Mouse (Mus musculus) granulocyte monocyte progenitor cell, adult 5-6 weeks (primary cell): ENCODE results near the gene Abcg4. TPM values are rescaled to one million over a fixed set of nuclear protein-coding genes. Genes with fewer than 3 reads are reported as not detected.

Source experiments
- ATAC-seq: replicated peaks from 2 replicates; pipeline ENCODE4 v1.8.0; 2016; ENCODE audit warnings: mild to moderate bottlenecking, moderate TSS enrichment, inconsistent platforms; ENCODE audit not compliant: poor library complexity, severe bottlenecking
- total RNA-seq, 2 experiments: library from RNA; stranded (forward) in 1 of 2; stranded (reverse) in 1 of 2; fragments of 200-712, 200-1000 nt in 1 of 2; fragments of >200 nt in 1 of 2; fragmentation: Nextera tagmentation in 1 of 2; gene quantifications; 2 replicates each; pipeline ENCODE4 v1.2.3; 2014 to 2017

The Abcg4 gene
- total RNA-seq, 2 experiments from 2014 or later, result 0.21 TPM; not detected in 1

DNA sequence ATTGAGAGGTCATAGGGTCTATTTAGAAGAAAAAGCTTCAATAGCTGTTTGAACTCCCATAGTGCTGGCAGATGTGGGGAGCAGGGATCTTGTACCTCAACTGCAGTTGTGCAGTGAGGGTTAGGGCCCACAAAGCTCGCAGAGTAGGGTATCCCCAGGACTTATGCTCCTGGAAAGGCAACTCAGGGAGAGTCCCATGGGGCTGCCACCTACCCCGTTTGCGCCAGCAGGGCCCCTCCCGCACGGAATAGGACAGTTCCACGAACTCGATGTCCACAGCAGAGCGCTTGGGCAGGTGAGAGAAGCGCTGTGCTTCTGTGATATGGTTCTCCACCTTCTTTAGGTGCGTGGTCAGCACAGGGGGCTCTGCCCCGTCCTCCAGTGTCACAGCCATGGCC, 1.4 kb downstream of the Abcg4 start:
- 0 out of 2 replicates have a peak, but pooled peaks have one; percentile 5 for ATAC-seq

- peak; percentile 39 for ATAC-seq
Observed at GRCm38 (mm10) chr9:44286256-44286850, 2.1 kb downstream of the Abcg4 start.

- ATAC-seq, result no peak
Observed at GRCm38 (mm10) chr9:44283183-44283582, 5.2 kb downstream of the Abcg4 start.

DNA sequence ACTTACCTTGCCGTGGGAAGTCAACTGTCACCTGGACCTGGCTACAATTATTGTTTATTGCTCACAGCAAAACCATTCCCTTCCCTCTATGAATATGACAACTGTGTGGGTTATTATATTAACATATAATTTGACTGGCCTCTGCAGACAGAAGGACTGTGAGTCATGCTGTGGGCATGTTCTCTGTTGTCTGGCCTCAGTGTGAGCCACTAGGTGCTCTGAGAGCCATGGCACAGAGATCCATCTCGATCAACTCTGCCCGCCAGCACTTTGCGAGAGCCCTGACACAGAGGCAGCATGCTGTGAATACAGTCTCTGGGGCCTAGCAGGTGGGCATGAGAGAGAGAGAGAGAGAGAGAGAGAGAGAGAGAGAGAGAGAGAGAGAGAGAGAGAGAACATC, 18.4 kb downstream of the Abcg4 start:
- ATAC-seq, result no peak

DNA sequence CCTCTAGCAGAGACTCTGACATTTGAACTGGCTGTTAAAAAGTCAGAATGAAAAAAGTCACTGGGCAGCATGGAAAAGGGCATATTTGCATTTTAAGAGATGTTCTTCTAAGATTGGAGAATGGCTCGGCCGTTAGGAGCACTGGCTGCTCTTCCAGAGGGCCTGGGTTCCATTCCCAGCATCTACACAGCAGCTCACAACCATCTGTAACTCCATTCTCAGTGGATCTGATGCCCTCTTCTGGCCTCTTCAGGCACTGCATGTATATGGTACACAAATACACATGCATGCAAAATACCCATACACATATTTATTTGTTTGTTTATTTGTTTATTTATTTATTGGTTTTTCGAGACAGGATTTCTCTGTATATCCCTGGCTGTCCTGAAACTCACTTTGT, 19.3 kb downstream of the Abcg4 start:
- ATAC-seq, result no peak

GRCm38 (mm10) chr9:44268432-44268831, 20.0 kb downstream of the Abcg4 start, which contains the start of gene Nlrx1:
TSS of gene Nlrx1 (minus strand) at chr9:44268599.
- ATAC-seq, result peak; percentile 70

- ATAC-seq, result peak; percentile 80
Observed at GRCm38 (mm10) chr9:44268027-44268360, 20.4 kb downstream of the Abcg4 start.

DNA sequence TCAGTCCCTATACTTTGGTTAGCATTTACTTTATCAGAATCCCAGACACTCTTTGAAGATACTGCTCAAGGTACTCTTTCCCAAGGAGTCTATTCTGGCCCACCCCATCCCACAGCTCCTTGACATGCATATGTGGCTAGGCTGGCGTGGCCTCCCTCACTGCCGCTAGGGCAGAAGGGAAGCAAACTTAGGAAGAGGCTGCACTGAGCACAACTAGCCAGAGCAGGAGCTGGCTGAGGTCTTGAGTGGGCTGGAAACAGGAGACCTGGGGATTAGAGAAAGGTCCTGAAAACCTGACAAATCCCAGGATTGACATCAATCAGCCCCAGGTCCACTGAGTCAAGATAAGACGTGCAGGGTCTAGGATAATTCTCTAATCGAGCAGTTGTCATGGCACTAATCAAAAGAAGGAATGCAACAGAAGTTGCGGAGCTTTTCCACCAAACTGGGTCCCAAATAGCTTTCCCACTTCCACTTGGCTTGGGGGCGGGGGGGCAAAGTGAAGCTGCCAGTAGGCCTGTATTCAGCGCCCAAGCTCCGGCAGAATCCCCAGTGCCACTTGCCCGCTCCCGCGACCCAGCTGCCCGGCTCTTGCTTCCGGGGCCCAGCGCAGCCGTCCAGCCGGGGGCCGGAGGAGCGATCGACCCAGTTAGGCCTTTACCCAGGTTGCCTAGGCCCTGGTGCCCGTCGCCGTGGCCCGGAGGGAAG, 20.9 kb downstream of the Abcg4 start:
- ATAC-seq, result no peak

GRCm38 (mm10) chr9:44266478-44267226, 21.8 kb downstream of the Abcg4 start:
- peak; percentile 40 for ATAC-seq

GRCm38 (mm10) chr9:44261388-44261787, 27.0 kb downstream of the Abcg4 start:
- no peak for ATAC-seq

DNA sequence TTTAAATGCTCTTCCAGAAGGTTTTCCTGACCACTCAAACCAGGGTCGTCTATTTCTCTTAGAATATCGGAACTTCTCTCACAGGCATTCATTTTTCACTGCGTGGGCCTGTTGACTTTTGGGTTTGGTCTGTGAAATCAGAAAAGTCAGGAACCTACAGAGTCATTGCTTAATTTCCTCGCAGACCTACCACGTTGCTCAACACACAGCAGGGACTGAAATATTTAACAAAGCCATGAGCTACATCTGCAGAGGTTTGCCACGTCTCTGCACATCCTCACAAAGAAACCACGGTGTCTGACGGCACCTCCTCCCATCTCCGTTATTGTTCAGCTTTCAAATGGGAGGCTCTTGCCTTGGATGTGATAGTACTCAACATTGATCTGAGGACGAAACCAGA, 29.4 kb downstream of the Abcg4 start:
- ATAC-seq, result peak; percentile 78

DNA sequence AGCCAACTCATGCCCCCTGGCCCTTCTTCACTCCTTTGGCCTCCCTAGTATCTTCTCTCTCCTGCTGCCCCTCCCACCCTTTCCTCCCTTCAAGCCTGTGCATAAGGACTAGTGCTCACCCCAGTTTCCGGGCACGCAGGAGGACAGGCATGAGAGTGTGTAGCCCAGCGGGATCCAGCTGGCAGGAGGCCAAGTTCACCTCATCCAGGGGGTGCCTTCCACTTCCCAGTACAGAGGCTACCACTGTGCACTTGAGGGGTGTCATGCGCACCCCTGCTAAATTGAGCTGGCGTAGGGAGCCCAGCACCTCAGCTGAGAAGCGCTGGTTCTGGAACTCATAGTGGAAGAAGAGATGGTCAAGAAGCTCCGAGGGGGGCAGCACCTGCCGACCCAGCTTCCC, 32.2 kb downstream of the Abcg4 start:
- no peak for ATAC-seq

GRCm38 (mm10) chr9:44255136-44255521, 33.3 kb downstream of the Abcg4 start:
- no peak for ATAC-seq

DNA sequence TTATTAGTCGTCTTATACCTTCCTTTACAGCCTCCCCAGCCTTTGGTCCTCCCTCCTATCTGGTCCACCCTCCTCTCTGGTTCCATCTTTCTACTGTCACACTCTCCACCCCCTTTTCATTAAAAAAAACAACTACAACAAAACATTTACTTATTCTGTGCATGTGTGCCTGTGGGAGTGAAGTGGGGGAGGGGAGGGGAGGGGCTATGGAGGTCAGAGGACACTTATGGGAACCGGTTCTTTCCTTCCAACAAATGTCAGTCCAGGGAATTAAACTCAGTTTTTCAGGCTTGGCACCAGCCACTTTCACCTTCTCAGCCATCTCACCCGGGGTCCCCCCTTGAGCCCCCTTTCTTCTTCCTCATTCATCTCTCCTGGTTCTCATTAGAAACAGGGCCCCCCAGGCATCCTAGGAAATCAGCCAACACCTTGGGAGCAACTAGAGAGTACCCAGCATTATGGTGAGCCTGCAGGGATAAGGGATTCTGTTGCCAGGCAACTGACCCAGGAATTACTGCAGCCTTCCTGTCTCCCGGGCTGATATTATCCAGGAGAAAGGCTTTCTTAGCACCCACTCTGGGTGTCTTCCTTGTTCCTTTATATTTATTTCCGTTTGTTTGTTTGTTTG, 33.8 kb downstream of the Abcg4 start:
- ATAC-seq, result no peak

DNA sequence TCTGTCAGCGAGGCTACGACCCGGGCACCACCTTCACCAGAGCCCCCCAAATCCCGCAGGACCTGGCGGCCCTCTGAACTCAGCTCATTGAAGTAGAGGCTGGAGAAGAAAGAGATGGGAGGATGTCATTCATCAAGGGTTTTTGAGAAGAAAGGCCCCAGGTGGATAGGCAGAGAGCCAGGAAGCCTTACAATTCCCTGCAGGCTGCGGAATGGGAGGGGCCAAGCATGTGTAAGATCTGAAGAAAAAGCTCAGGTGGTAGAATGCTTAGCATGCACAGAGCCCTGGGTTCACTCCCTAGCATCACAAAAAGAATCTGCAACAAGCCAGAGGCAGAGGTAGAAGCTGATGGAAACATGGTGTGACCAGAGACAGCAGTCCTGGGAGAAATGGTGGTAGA, 35.0 kb downstream of the Abcg4 start:
- ATAC-seq, result no peak

DNA sequence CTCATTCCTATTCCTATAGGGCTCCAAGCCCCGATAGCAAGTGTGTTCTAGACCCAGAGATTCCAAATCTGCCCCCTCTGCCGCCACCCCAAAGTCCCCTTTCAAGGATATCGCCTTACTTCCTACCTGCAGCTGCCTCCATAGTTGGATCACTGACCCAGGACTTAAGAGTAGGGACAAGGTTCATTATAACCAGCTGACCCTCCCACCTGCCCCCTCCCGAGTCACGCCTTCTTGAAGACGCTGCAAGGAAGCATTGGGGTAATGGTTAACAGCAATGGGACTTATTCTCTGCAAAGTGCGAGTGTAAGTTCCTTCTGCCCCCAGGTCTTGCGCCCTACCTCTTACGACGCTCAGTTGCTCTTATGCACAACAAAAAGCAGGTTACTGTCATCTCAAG, 37.1 kb downstream of the Abcg4 start, which contains the start of gene Pdzd3:
Gene Pdzd3, minus strand, starts transcription at position 158 of the 400 bp plus-strand sequence.
- ATAC-seq, result no peak

- ATAC-seq, result no peak
Observed at GRCm38 (mm10) chr9:44250445-44250844, 38.0 kb downstream of the Abcg4 start.

GRCm38 (mm10) chr9:44249181-44250146, 39.0 kb downstream of the Abcg4 start:
- ATAC-seq, result peak; percentile 85

- no peak for ATAC-seq
Observed at GRCm38 (mm10) chr9:44247907-44248306, 40.5 kb downstream of the Abcg4 start.

DNA sequence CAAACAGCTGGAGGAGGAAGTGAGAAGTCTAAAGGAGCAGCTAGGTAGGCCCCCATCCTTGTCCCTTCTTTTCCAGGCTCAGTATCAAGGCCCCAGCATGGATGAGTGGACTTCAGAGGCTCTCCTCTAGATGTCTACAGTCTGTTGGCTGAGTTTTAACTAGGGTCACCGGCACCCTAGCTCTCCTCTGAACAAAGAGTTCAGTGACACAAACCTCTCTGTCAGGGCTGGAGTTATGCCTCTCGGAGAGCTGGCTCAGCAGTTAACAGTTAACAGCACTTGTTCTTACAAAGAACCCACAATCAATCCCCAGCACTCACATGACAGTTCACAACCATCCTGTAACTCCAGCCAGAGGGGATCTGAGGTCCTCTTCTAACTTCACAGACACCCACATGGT, 44.8 kb downstream of the Abcg4 start:
- no peak for ATAC-seq
